Mouse (Mus musculus) myocyte (in vitro differentiated cells): ENCODE results near the gene Sf3b3.

ENCODE experiments used
- POLR2A ChIP-seq: IDR thresholded peaks from one replicate; pipeline ENCODE4 v1.6.1; 2011; ENCODE audit warnings: low read depth, mild to moderate bottlenecking, control low read depth, moderate library complexity; ENCODE audit not compliant: insufficient read length
- TCF12 ChIP-seq: IDR thresholded peaks from one replicate; pipeline ENCODE4 v1.6.1; 2011; ENCODE audit warnings: mild to moderate bottlenecking, control low read depth; ENCODE audit not compliant: poor library complexity, insufficient read depth, severe bottlenecking

DNA sequence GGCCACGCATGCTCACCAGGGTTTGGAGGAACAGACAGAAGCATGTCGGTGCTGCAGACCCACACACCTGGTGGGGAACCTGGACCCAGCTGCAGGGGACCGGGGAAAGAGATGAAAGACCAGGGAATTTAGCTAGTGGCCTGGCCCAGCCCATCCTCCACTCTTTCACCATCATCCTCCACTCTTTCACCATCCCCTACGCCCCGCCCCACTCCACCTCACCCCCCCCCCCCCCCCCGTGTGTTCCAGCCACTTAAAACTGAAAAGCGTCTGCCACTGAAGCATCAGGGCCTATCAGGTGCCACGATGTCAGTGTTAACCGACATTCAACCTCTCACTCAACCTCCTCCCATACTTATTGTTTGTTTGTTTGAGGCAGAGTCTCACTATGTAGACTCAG lies 48.7 kb upstream of the Sf3b3 start:
- TF ChIP-seq TCF12 (no peak), POLR2A (no peak)
